Mouse (Mus musculus): ENCODE data around the gene Plekhf1.

Gene Plekhf1

GRCm38 (mm10) chr7:38227900-38228298, at the start of gene Plekhf1:
Gene Plekhf1, minus strand, starts transcription at chr7:38228016.
- in situ Hi-C loops (cut with MboI; ENCODE audit: low sequenced_read_pairs): no loop called here

- in situ Hi-C loops (cut with MboI; ENCODE audit: low sequenced_read_pairs): no loop called here
Observed at GRCm38 (mm10) chr7:38272551-38272950, 44.7 kb upstream of the Plekhf1 start.

- in situ Hi-C loops (cut with MboI; ENCODE audit: low sequenced_read_pairs): no loop called here
Observed at GRCm38 (mm10) chr7:38271859-38272258, 44.0 kb upstream of the Plekhf1 start.

GRCm38 (mm10) chr7:38271511-38271811, 43.6 kb upstream of the Plekhf1 start:
- in situ Hi-C loops (cut with MboI; ENCODE audit: low sequenced_read_pairs): no loop called here

GRCm38 (mm10) chr7:38270703-38271510, 43.1 kb upstream of the Plekhf1 start, which contains the start of gene Pop4:
Gene Pop4, minus strand, starts transcription at chr7:38271423.
- in situ Hi-C loops (cut with MboI; ENCODE audit: low sequenced_read_pairs): no loop called here

- in situ Hi-C loops (cut with MboI; ENCODE audit: low sequenced_read_pairs): loop anchor here (10.0 kb wide), 1 partner anchor 72 kb away; no protein-coding TSS in a partner anchor
Observed at GRCm38 (mm10) chr7:38267006-38267680, 39.3 kb upstream of the Plekhf1 start.

GRCm38 (mm10) chr7:38262406-38262805, 34.6 kb upstream of the Plekhf1 start:
- in situ Hi-C loops (cut with MboI; ENCODE audit: low sequenced_read_pairs): loop anchor here (10.0 kb wide), 1 partner anchor 68 kb away; no protein-coding TSS in a partner anchor

GRCm38 (mm10) chr7:38259631-38260030, 31.8 kb upstream of the Plekhf1 start:
- in situ Hi-C loops (cut with MboI; ENCODE audit: low sequenced_read_pairs): loop anchor here (10.0 kb wide), 1 partner anchor 65 kb away; no protein-coding TSS in a partner anchor

GRCm38 (mm10) chr7:38253441-38253840, 25.6 kb upstream of the Plekhf1 start:
- in situ Hi-C loops (cut with MboI; ENCODE audit: low sequenced_read_pairs): no loop called here

- in situ Hi-C loops (cut with MboI; ENCODE audit: low sequenced_read_pairs): no loop called here
Observed at GRCm38 (mm10) chr7:38251494-38252216, 23.8 kb upstream of the Plekhf1 start.

GRCm38 (mm10) chr7:38242417-38242816, 14.6 kb upstream of the Plekhf1 start:
- in situ Hi-C loops (cut with MboI; ENCODE audit: low sequenced_read_pairs): no loop called here

- in situ Hi-C loops (cut with MboI; ENCODE audit: low sequenced_read_pairs): no loop called here
Observed at GRCm38 (mm10) chr7:38237140-38237539, 9.3 kb upstream of the Plekhf1 start.

GRCm38 (mm10) chr7:38236400-38237105, 8.7 kb upstream of the Plekhf1 start:
- in situ Hi-C loops (cut with MboI; ENCODE audit: low sequenced_read_pairs): no loop called here

- in situ Hi-C loops (cut with MboI; ENCODE audit: low sequenced_read_pairs): no loop called here
Observed at GRCm38 (mm10) chr7:38230285-38230684, 2.5 kb upstream of the Plekhf1 start.

GRCm38 (mm10) chr7:38228329-38228728, 513 bp upstream of the Plekhf1 start:
- in situ Hi-C loops (cut with MboI; ENCODE audit: low sequenced_read_pairs): no loop called here

GRCm38 (mm10) chr7:38227181-38227899, 476 bp downstream of the Plekhf1 start:
- in situ Hi-C loops (cut with MboI; ENCODE audit: low sequenced_read_pairs): no loop called here

- in situ Hi-C loops (cut with MboI; ENCODE audit: low sequenced_read_pairs): no loop called here
Observed at GRCm38 (mm10) chr7:38226226-38226625, 1.6 kb downstream of the Plekhf1 start.

GRCm38 (mm10) chr7:38224577-38225369, 3.0 kb downstream of the Plekhf1 start:
- in situ Hi-C loops (cut with MboI; ENCODE audit: low sequenced_read_pairs): no loop called here

- in situ Hi-C loops (cut with MboI; ENCODE audit: low sequenced_read_pairs): no loop called here
Observed at GRCm38 (mm10) chr7:38220866-38221265, 7.0 kb downstream of the Plekhf1 start.

All from CH12F3 (cell line).